Mouse (Mus musculus): Measurements from ENCODE around the gene Btbd35f22.
"Not testable (repeated sequence)": the region's sequence is repeated elsewhere in the genome, so short reads cannot be mapped to it uniquely, and the experiment has no call there.

Gene Btbd35f22
- long read RNA-seq, experiment 1 = 0 reads
- long read RNA-seq, experiment 2 = 0 reads

DNA sequence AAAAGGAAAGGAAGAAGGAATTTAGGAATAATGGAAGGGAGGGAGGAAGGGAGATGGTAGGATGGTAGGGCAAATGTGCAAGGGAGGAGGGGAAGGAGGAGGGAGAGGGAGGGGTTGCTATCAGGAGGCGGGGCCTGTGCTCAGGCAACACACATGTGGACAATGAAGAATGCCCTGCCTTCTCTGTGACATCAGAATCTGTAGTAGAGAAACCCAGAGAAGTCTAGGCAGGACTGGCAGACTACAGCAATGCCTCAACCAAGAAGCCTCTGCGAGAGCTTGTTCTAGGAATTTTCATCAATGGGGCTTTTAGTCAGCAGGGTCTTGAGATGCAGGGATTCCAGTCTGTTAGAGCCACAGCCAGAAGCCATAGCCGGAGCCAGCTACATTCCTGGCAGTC is at the start of gene Btbd35f22:
Btbd35f22 (plus strand) TSS at position 301 of the 400 bp plus-strand sequence.
- intact Hi-C loops (cut with DNase I) = not testable (repeated sequence)
